Mouse (Mus musculus): ENCODE data around the gene Lcmt2. TPM values are rescaled to one million over a fixed set of nuclear protein-coding genes. Genes with fewer than 3 reads are reported as not detected.
A peak's percentile ranks its signal among the peaks of the same experiment; 100 is the strongest.

Gene Lcmt2
- polyA plus RNA-seq, 2 experiments, result 3.6 to 8.4 TPM

DNA sequence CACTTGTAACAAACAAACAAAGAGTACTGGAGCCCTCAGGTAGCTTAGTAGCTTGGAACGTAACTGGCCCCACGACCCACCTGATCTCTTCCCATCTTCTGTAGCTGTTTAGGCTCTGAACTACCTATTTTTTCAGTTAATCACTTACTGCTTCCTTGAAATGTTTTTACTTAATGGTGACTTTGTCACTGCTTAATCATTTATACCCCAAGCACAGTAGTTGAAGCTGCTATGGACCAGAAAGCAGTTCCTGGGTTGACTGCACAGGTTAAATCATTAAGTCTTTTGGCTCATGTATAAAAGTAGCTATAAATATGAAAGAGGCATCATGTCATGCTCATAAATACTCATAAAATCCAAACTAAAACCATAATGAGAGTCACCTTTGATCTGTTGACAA lies 25.0 kb downstream of the Lcmt2 start:
- WGBS (ENCODE audit: insufficient replicate concordance), result 75% methylated on average over 2 of the region's 2 CpGs

DNA sequence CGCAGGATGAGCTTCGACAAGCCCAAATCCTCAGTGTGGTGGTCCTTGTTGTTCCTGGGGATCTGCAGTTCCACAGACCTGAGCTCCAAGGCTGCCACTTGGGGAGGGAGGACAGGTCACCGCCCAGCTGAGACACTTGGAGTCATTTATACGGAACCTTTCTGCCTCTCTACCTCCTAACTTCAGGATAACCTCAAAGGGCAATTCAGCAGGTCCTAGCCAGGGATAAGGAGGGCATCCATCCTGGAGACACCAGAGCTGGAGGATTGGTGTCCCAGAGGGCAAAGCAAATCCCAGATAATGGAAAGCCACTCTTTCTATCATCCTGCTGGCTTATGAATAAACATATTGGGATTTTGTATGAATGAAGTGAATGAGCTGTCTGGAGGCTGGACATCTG lies 30.8 kb downstream of the Lcmt2 start, which contains the start of gene Tgm7:
Gene Tgm7, minus strand, starts transcription at position 101 of the 400 bp plus-strand sequence.
- Histone ChIP-seq H3K27me3 (ENCODE audit: control insufficient read depth, insufficient read depth, low read length) (no peaks in the 10 kb centered on the region), H3K27ac (no peak within 1 kb of the TSS), H3K4me3 (ENCODE audit: insufficient read depth in 1 of 2, low read depth in 2 of 2, low read length in 2 of 2) (no peak within 1 kb of the TSS), H3K36me3 (replicated peaks; ENCODE audit: control insufficient read depth, insufficient read depth, low read depth) (no peaks in the 10 kb centered on the region), H3K9me3 (ENCODE audit: control insufficient read depth, low read length) (no peaks in the 10 kb centered on the region), H3K4me2 (ENCODE audit: low read depth) (no peak within 1 kb of the TSS), H3K4me1 (replicated peaks; ENCODE audit: control insufficient read depth in 2 of 2, insufficient read depth in 2 of 2, low read length in 1 of 2) (no peaks in the 10 kb centered on the region), H3K9ac (replicated peaks) (no peak within 1 kb of the TSS)
- no peak for TF ChIP-seq EP300 (IDR thresholded peaks at IDR 0.05; ENCODE audit: low read depth)
- TF ChIP-seq CTCF (IDR thresholded peaks at IDR 0.05; ENCODE audit: low read depth), result no peak
- 79% methylated on average over 4 of the region's 4 CpGs for WGBS (ENCODE audit: insufficient replicate concordance)
- no peak for ATAC-seq (ENCODE audit: insufficient read depth)
- no peak for DNase-seq (ENCODE audit: low read depth in 3 of 3, low spot score in 3 of 3)

More for the DNA sequence above, 25.0 kb downstream of the Lcmt2 start:
- Histone ChIP-seq H3K9me3 (ENCODE audit: control insufficient read depth, low read length) (no peaks in the 10 kb centered on the region), H3K36me3 (replicated peaks; ENCODE audit: control insufficient read depth, insufficient read depth, low read depth) (no peaks in the 10 kb centered on the region), H3K4me3 (ENCODE audit: insufficient read depth in 1 of 2, low read depth in 2 of 2, low read length in 2 of 2) (no peak overlapping the region), H3K27me3 (ENCODE audit: control insufficient read depth, insufficient read depth, low read length) (no peaks in the 10 kb centered on the region), H3K9ac (replicated peaks) (no peak overlapping the region), H3K4me1 (replicated peaks; ENCODE audit: control insufficient read depth in 2 of 2, insufficient read depth in 2 of 2, low read length in 1 of 2) (no peaks in the 10 kb centered on the region), H3K27ac (no peak overlapping the region), H3K4me2 (ENCODE audit: low read depth) (no peak overlapping the region)
- ATAC-seq (ENCODE audit: insufficient read depth), result no peak
- TF ChIP-seq CTCF (IDR thresholded peaks at IDR 0.05; ENCODE audit: low read depth), result no peak
- TF ChIP-seq EP300 (IDR thresholded peaks at IDR 0.05; ENCODE audit: low read depth), result no peak
- no peak for DNase-seq (ENCODE audit: low read depth in 3 of 3, low spot score in 3 of 3)

DNA sequence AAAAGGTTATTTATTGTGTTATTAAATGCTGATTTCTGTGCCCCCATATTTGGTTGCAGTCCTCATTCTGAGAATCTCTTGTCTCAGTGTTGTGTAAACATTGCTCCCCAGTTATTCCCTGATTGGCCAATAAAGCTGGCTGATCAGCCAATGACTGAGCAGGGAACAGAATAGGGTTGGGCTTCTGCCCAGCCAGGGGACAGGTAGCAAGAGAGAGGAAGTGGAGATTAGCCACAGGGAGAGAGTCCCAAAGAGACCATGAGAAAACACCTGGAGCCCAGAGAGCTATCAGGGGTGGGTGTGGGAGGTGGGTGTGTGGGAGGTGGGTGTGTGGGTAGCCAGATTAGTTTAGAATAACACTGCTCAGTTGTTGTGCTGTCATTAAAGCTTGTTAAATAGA lies 34.5 kb downstream of the Lcmt2 start:
- ATAC-seq (ENCODE audit: insufficient read depth), result 0 out of 2 replicates have a peak, but pooled peaks have one; percentile 33
- Histone ChIP-seq H3K36me3 (replicated peaks; ENCODE audit: control insufficient read depth, insufficient read depth, low read depth) (no peaks in the 10 kb centered on the region), H3K4me3 (ENCODE audit: insufficient read depth in 1 of 2, low read depth in 2 of 2, low read length in 2 of 2) (no peak overlapping the region), H3K4me1 (replicated peaks; ENCODE audit: control insufficient read depth in 2 of 2, insufficient read depth in 2 of 2, low read length in 1 of 2) (no peaks in the 10 kb centered on the region), H3K9me3 (ENCODE audit: control insufficient read depth, low read length) (no peaks in the 10 kb centered on the region), H3K9ac (replicated peaks) (no peak overlapping the region), H3K27ac (no peak overlapping the region), H3K27me3 (ENCODE audit: control insufficient read depth, insufficient read depth, low read length) (no peaks in the 10 kb centered on the region), H3K4me2 (ENCODE audit: low read depth) (no peak overlapping the region)
- peak in 1 of 3 experiments; percentile 13 for DNase-seq (ENCODE audit: low read depth in 3 of 3, low spot score in 3 of 3)
- TF ChIP-seq CTCF (IDR thresholded peaks at IDR 0.05; ENCODE audit: low read depth), result no peak
- TF ChIP-seq EP300 (IDR thresholded peaks at IDR 0.05; ENCODE audit: low read depth), result no peak

DNA sequence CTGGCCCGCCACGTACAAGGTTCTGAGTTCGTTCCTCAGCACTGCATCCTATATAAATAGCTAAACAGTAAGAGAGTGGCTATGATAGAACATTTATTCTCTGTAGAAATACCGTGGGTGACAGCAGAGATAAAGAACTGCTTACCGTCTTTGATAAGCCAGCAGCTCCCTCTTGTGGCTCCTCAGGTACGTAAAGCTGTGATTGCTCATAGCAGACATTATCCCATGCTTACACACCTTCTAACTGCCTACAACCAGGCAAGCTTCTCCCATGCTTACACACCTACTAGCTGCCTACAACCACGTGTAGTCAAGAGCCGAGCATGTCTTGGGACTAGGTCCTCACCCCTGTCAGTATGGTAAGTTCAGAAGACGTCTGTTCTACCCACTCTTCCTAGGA lies 38.4 kb downstream of the Lcmt2 start:
- no peaks in the 10 kb centered on the region for H3K4me1 ChIP-seq (replicated peaks; ENCODE audit: control insufficient read depth in 2 of 2, insufficient read depth in 2 of 2, low read length in 1 of 2)
- no peaks in the 10 kb centered on the region for H3K9me3 ChIP-seq (ENCODE audit: control insufficient read depth, low read length)
- H3K9ac ChIP-seq (replicated peaks), result no peak overlapping the region
- no peak for TF ChIP-seq EP300 (IDR thresholded peaks at IDR 0.05; ENCODE audit: low read depth)
- peak; percentile 83 for TF ChIP-seq CTCF (IDR thresholded peaks at IDR 0.05; ENCODE audit: low read depth)
- no peaks in the 10 kb centered on the region for H3K27me3 ChIP-seq (ENCODE audit: control insufficient read depth, insufficient read depth, low read length)
- no peak overlapping the region for H3K4me2 ChIP-seq (ENCODE audit: low read depth)
- no peaks in the 10 kb centered on the region for H3K36me3 ChIP-seq (replicated peaks; ENCODE audit: control insufficient read depth, insufficient read depth, low read depth)
- peak; percentile 36 to 51 (median 45) for DNase-seq (ENCODE audit: low read depth in 3 of 3, low spot score in 3 of 3)
- no peak overlapping the region for H3K4me3 ChIP-seq (ENCODE audit: insufficient read depth in 1 of 2, low read depth in 2 of 2, low read length in 2 of 2)
- no peak for ATAC-seq (ENCODE audit: insufficient read depth)
- H3K27ac ChIP-seq, result no peak overlapping the region
- 16% methylated on average over 9 of the region's 9 CpGs for WGBS (ENCODE audit: insufficient replicate concordance)

DNA sequence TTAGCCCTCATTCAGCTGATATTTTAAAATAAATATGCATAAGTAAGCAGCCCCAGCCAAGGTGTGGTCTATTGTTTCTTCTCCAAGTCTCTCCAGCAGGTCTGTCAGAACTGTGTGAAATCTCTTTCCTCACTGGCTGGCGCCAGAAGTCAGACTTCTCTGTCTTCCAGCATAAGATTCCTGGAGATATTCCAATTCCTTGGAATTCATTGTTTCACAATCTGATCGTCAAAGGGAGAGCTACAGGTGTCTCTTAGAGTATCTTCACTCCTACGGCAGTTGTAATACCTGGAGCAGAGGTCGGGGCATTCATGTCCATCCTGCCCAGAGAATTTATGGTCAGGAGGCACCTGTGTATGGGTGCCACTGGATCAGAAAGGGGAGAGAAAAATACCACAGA lies 50.7 kb downstream of the Lcmt2 start:
- TF ChIP-seq CTCF (IDR thresholded peaks at IDR 0.05; ENCODE audit: low read depth) (no peak), EP300 (IDR thresholded peaks at IDR 0.05; ENCODE audit: low read depth) (no peak)
- H3K27me3 ChIP-seq (ENCODE audit: control insufficient read depth, insufficient read depth, low read length), result no peaks in the 10 kb centered on the region
- no peak overlapping the region for H3K9ac ChIP-seq (replicated peaks)
- H3K4me1 ChIP-seq (replicated peaks; ENCODE audit: control insufficient read depth in 2 of 2, insufficient read depth in 2 of 2, low read length in 1 of 2), result no peaks in the 10 kb centered on the region
- H3K36me3 ChIP-seq (replicated peaks; ENCODE audit: control insufficient read depth, insufficient read depth, low read depth), result no peaks in the 10 kb centered on the region
- DNase-seq (ENCODE audit: low read depth in 3 of 3, low spot score in 3 of 3), result no peak
- WGBS (ENCODE audit: insufficient replicate concordance), result 56% methylated on average over 4 of the region's 4 CpGs
- no peak for ATAC-seq (ENCODE audit: insufficient read depth)
- H3K27ac ChIP-seq, result no peak overlapping the region
- no peak overlapping the region for H3K4me2 ChIP-seq (ENCODE audit: low read depth)
- no peaks in the 10 kb centered on the region for H3K9me3 ChIP-seq (ENCODE audit: control insufficient read depth, low read length)
- H3K4me3 ChIP-seq (ENCODE audit: insufficient read depth in 1 of 2, low read depth in 2 of 2, low read length in 2 of 2), result no peak overlapping the region
